Mouse (Mus musculus): ENCODE measurements around the gene Ppip5k2. TPM values are rescaled to one million over a fixed set of nuclear protein-coding genes. Genes with fewer than 3 reads are reported as not detected.
"Not testable (repeated sequence)": the region's sequence is repeated elsewhere in the genome, so short reads cannot be mapped to it uniquely, and the experiment has no call there.

Ppip5k2 gene
- polyA plus RNA-seq, 1 experiment from 2014 or later, result 11.1 TPM

DNA sequence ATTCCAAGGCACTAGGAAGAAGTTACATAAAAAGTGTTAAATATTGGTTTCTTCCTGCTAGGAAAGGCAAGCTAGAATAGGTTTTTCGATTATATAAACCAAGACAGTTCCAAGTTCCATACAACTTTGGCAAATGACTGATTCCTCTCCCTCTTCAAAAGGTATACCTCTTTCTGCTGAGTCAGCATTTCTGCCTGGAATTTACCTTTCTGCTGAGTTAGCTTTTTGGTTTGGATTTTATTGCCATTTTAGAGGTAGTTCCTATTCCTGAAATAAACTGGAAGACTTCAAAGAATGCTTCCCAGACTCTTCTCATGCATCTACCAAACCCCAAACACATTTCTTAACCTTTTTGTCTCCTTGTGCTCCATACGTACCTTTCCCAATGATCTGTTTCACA, 2.1 kb downstream of the Ppip5k2 start:
- Histone ChIP-seq H3K4me1 (replicated peaks; ENCODE audit: control insufficient read depth, insufficient read depth) (peaks cover 2% of the 10 kb centered on the region; the same call in 1 of the 2 replicates), H3K27ac (replicated peaks) (no peak overlapping the region), H3K9ac (ENCODE audit: low read length) (no peak overlapping the region), H3K9me3 (ENCODE audit: control insufficient read depth, low read length) (no peaks in the 10 kb centered on the region), H3K4me2 (replicated peaks; ENCODE audit: low read depth) (no peak overlapping the region), H3K36me3 (ENCODE audit: control insufficient read depth, insufficient read depth, low read length) (no peaks in the 10 kb centered on the region), H3K4me3 (ENCODE audit: low read depth, low read length) (no peak overlapping the region), H3K27me3 (ENCODE audit: control insufficient read depth, insufficient read depth, low read length) (no peaks in the 10 kb centered on the region)
- WGBS, result 77% methylated on average over 2 of the region's 2 CpGs
- DNase-seq (ENCODE audit: low spot score), result no peak
- ATAC-seq (ENCODE audit: low FRiP score, low TSS enrichment), result no peak
- TF ChIP-seq CTCF (IDR thresholded peaks at IDR 0.05; ENCODE audit: low read depth) (no peak), EP300 (optimal IDR thresholded peaks at IDR 0.05) (no peak)

GRCm38 (mm10) chr1:97765712-97766111, 4.5 kb downstream of the Ppip5k2 start:
- WGBS, result 74% methylated on average over 4 of the region's 4 CpGs
- H3K9ac ChIP-seq (ENCODE audit: low read length); H3K9me3 ChIP-seq (ENCODE audit: control insufficient read depth, low read length); DNase-seq (ENCODE audit: low spot score); ATAC-seq (ENCODE audit: low FRiP score, low TSS enrichment); H3K4me3 ChIP-seq (ENCODE audit: low read depth, low read length); H3K4me1 ChIP-seq (replicated peaks; ENCODE audit: control insufficient read depth, insufficient read depth); H3K27me3 ChIP-seq (ENCODE audit: control insufficient read depth, insufficient read depth, low read length); H3K27ac ChIP-seq (replicated peaks); H3K4me2 ChIP-seq (replicated peaks; ENCODE audit: low read depth); H3K36me3 ChIP-seq (ENCODE audit: control insufficient read depth, insufficient read depth, low read length): not testable (repeated sequence)

- no peaks in the 10 kb centered on the region for H3K4me1 ChIP-seq (replicated peaks; ENCODE audit: control insufficient read depth, insufficient read depth)
- no peak overlapping the region for H3K4me2 ChIP-seq (replicated peaks; ENCODE audit: low read depth)
- ATAC-seq (ENCODE audit: low FRiP score, low TSS enrichment), result no peak
- WGBS, result 84% methylated on average over 6 of the region's 6 CpGs
- H3K27ac ChIP-seq (replicated peaks), result no peak overlapping the region
- no peak overlapping the region for H3K9ac ChIP-seq (ENCODE audit: low read length)
- H3K36me3 ChIP-seq (ENCODE audit: control insufficient read depth, insufficient read depth, low read length), result 0 out of 2 replicates have a peak, but pooled peaks cover 2% of the 10 kb centered on the region
- no peaks in the 10 kb centered on the region for H3K27me3 ChIP-seq (ENCODE audit: control insufficient read depth, insufficient read depth, low read length)
- H3K4me3 ChIP-seq (ENCODE audit: low read depth, low read length), result no peak overlapping the region
- TF ChIP-seq CTCF (IDR thresholded peaks at IDR 0.05; ENCODE audit: low read depth) (no peak), EP300 (optimal IDR thresholded peaks at IDR 0.05) (no peak)
- no peaks in the 10 kb centered on the region for H3K9me3 ChIP-seq (ENCODE audit: control insufficient read depth, low read length)
- no peak for DNase-seq (ENCODE audit: low spot score)
Observed at GRCm38 (mm10) chr1:97761477-97761876, 8.7 kb downstream of the Ppip5k2 start.

- H3K9ac ChIP-seq (ENCODE audit: low read length), result no peak overlapping the region
- DNase-seq (ENCODE audit: low spot score), result no peak
- no peaks in the 10 kb centered on the region for H3K27me3 ChIP-seq (ENCODE audit: control insufficient read depth, insufficient read depth, low read length)
- WGBS, result 75% methylated on average over 7 of the region's 7 CpGs
- H3K4me2 ChIP-seq (replicated peaks; ENCODE audit: low read depth), result no peak overlapping the region
- 0 out of 2 replicates have a peak, but pooled peaks cover 2% of the 10 kb centered on the region for H3K36me3 ChIP-seq (ENCODE audit: control insufficient read depth, insufficient read depth, low read length)
- no peak overlapping the region for H3K4me3 ChIP-seq (ENCODE audit: low read depth, low read length)
- no peak for TF ChIP-seq CTCF (IDR thresholded peaks at IDR 0.05; ENCODE audit: low read depth)
- no peak for TF ChIP-seq EP300 (optimal IDR thresholded peaks at IDR 0.05)
- H3K4me1 ChIP-seq (replicated peaks; ENCODE audit: control insufficient read depth, insufficient read depth), result no peaks in the 10 kb centered on the region
- H3K27ac ChIP-seq (replicated peaks), result no peak overlapping the region
- ATAC-seq (ENCODE audit: low FRiP score, low TSS enrichment), result no peak
- H3K9me3 ChIP-seq (ENCODE audit: control insufficient read depth, low read length), result no peaks in the 10 kb centered on the region
Observed at GRCm38 (mm10) chr1:97760598-97760997, 9.6 kb downstream of the Ppip5k2 start.

GRCm38 (mm10) chr1:97759841-97760240, 10.4 kb downstream of the Ppip5k2 start:
- no peak for TF ChIP-seq CTCF (IDR thresholded peaks at IDR 0.05; ENCODE audit: low read depth)
- TF ChIP-seq EP300 (optimal IDR thresholded peaks at IDR 0.05), result no peak
- no peak for ATAC-seq (ENCODE audit: low FRiP score, low TSS enrichment)
- DNase-seq (ENCODE audit: low spot score), result no peak

DNA sequence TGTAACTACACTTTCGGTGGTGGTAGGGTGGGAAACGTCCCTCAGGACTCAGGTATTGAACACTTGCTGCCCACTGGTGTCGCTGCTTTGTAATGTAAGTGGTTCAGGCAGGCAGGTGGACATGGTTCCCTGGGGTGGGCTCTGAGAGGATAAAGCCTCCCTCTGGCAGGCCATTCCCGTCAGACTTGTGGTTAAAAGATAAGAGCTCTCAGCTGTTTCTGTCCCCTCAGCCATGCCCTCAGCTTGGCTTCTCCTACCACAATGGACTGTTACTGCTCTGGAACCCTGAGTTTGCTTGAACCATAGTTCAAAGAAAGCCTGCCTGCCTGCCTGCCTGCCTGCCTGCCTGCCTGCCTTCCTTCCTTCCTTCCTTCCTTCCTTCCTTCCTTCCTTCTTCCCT, 15.8 kb downstream of the Ppip5k2 start:
- ATAC-seq (ENCODE audit: low FRiP score, low TSS enrichment), result no peak
- WGBS, result 78% methylated on average over 4 of the region's 4 CpGs

More at GRCm38 (mm10) chr1:97759841-97760240, 10.4 kb downstream of the Ppip5k2 start:
- Histone ChIP-seq H3K4me1 (replicated peaks; ENCODE audit: control insufficient read depth, insufficient read depth) (no peaks in the 10 kb centered on the region), H3K9me3 (ENCODE audit: control insufficient read depth, low read length) (no peaks in the 10 kb centered on the region), H3K9ac (ENCODE audit: low read length) (no peak overlapping the region), H3K36me3 (ENCODE audit: control insufficient read depth, insufficient read depth, low read length) (peaks cover 7% of the 10 kb centered on the region; the same call in 1 of the 2 replicates), H3K27ac (replicated peaks) (no peak overlapping the region), H3K4me3 (ENCODE audit: low read depth, low read length) (no peak overlapping the region), H3K4me2 (replicated peaks; ENCODE audit: low read depth) (no peak overlapping the region), H3K27me3 (ENCODE audit: control insufficient read depth, insufficient read depth, low read length) (no peaks in the 10 kb centered on the region)

More for the DNA sequence above, 15.8 kb downstream of the Ppip5k2 start:
- H3K4me2 ChIP-seq (replicated peaks; ENCODE audit: low read depth), result no peak overlapping the region
- no peak overlapping the region for H3K4me3 ChIP-seq (ENCODE audit: low read depth, low read length)
- no peak for DNase-seq (ENCODE audit: low spot score)
- no peaks in the 10 kb centered on the region for H3K9me3 ChIP-seq (ENCODE audit: control insufficient read depth, low read length)
- TF ChIP-seq CTCF (IDR thresholded peaks at IDR 0.05; ENCODE audit: low read depth) (no peak), EP300 (optimal IDR thresholded peaks at IDR 0.05) (no peak)
- H3K4me1 ChIP-seq (replicated peaks; ENCODE audit: control insufficient read depth, insufficient read depth), result no peaks in the 10 kb centered on the region
- no peak overlapping the region for H3K9ac ChIP-seq (ENCODE audit: low read length)
- H3K36me3 ChIP-seq (ENCODE audit: control insufficient read depth, insufficient read depth, low read length), result peaks cover 11% of the 10 kb centered on the region
- H3K27ac ChIP-seq (replicated peaks), result no peak overlapping the region
- no peaks in the 10 kb centered on the region for H3K27me3 ChIP-seq (ENCODE audit: control insufficient read depth, insufficient read depth, low read length)
